Mouse (Mus musculus): Measurements from ENCODE around the gene Muc13.

DNA sequence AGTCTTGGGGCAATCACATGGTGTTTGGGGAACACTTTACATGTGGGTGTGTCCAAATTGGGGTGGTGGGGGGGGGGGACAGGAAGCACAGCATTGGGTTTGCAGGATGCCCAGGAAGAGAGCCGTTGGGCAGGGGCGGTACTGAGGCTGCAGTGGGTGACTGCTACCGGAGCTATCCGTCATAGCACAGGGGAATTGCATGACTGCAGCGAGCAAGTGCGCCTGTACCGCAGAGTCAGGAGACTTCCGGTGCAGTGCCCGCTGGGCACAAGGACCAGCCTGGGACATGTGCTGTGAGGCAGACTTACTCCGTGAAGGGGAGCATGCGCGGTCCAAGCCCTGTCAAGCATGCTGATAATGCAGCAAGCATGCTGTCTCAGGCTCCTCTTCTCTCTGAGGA, 42.2 kb upstream of the Muc13 start:
- TF ChIP-seq POLR2A (IDR thresholded peaks at IDR 0.05; ENCODE audit: borderline replicate concordance, extremely low read depth, insufficient read depth, insufficient read length, poor library complexity, severe bottlenecking) (no peak), CTCF (IDR thresholded peaks at IDR 0.05; ENCODE audit: borderline replicate concordance, extremely low read depth, insufficient read depth, insufficient read length) (no peak)
